12 mouse cellular contexts compared by ENCODE assay signal in genomic region chr4:139246130-139246877, GRCm38 (mm10). TPM values are rescaled to one million over a fixed set of nuclear protein-coding genes. Genes with fewer than 3 reads are reported as not detected.
DNase-seq lines count a peak whose midpoint lies in the region; ATAC-seq lines count a peak whose summit lies in the region.
"Had no signal": no experiment of that assay in that cellular context is flagged by ENCODE, and none has a peak within 500 bp of the region (broad histone marks: within the 10 kb centered on the region; RNA-seq: fewer than 3 reads in every experiment).

No protein-coding gene starts in this region.

- H3K4me2 ChIP-seq in forebrain, embryonic 15.5 days (replicated peaks): no peak overlapping the region
- no peak overlapping the region for H3K4me2 ChIP-seq in limb, embryonic 15.5 days
- H3K4me2 ChIP-seq: lung, embryonic 14.5 days had no signal

- H3K36me3 ChIP-seq in forebrain, embryonic 15.5 days: no peaks in the 10 kb centered on the region
- 0 out of 2 replicates have a peak, but pooled peaks cover 11% of the 10 kb centered on the region for H3K36me3 ChIP-seq in limb, embryonic 15.5 days

- 0 out of 2 replicates have a peak, but pooled peaks have one; percentile 1 for ATAC-seq in frontal cortex, adult (ENCODE audit: low TSS enrichment)
- peak; percentile 87 for ATAC-seq in forebrain, embryonic 15.5 days (replicated peaks)
- ATAC-seq in limb, embryonic 15.5 days (ENCODE audit: insufficient number of reproducible peaks, low FRiP score, low TSS enrichment, low read depth): no peak
- no peak for ATAC-seq in erythroid progenitor cell, adult 5-6 weeks (replicated peaks; ENCODE audit: low FRiP score, poor library complexity, severe bottlenecking)

- no peak for DNase-seq in frontal cortex, adult 2 months (ENCODE audit: extremely low spot score in 1 of 2, low spot score in 1 of 2)
- peak; percentile 91 for DNase-seq in Muller cell, postnatal 12 days (ENCODE audit: inconsistent ontology term)
- DNase-seq in cerebellum, adult 11 months: no peak
- no peak for DNase-seq in kidney, adult 18-20 months
- DNase-seq: heart, postnatal 4 days; lung, embryonic 14.5 days had no signal

- H3K4me1 ChIP-seq in forebrain, embryonic 15.5 days: peaks cover 32% of the 10 kb centered on the region
- H3K4me1 ChIP-seq in limb, embryonic 15.5 days: peaks cover 89% of the 10 kb centered on the region

- peak overlapping the region; percentile 79 for H3K27ac ChIP-seq in forebrain, embryonic 15.5 days (replicated peaks)
- H3K27ac ChIP-seq in limb, embryonic 15.5 days: peak overlapping the region; percentile 24
- H3K27ac ChIP-seq: stomach, postnatal 0 days had no signal

- H3K27me3 ChIP-seq in forebrain, embryonic 15.5 days: no peaks in the 10 kb centered on the region
- no peaks in the 10 kb centered on the region for H3K27me3 ChIP-seq in limb, embryonic 15.5 days

- no peak overlapping the region for H3K4me3 ChIP-seq in forebrain, embryonic 15.5 days
- no peak overlapping the region for H3K4me3 ChIP-seq in limb, embryonic 15.5 days
- H3K4me3 ChIP-seq: erythroblast, embryonic 14.5 days had no signal

- 10% methylated on average over 7 of the region's 7 CpGs for WGBS in forebrain, embryonic 15.5 days
- 26% methylated on average over 7 of the region's 7 CpGs for WGBS in limb, embryonic 15.5 days

- no peak overlapping the region for H3K9ac ChIP-seq in forebrain, embryonic 15.5 days (replicated peaks)
- no peak overlapping the region for H3K9ac ChIP-seq in limb, embryonic 15.5 days
- H3K9ac ChIP-seq: lung, embryonic 14.5 days had no signal

- H3K9me3 ChIP-seq in forebrain, embryonic 15.5 days: no peaks in the 10 kb centered on the region
- H3K9me3 ChIP-seq in limb, embryonic 15.5 days: no peaks in the 10 kb centered on the region

RNA-seq across cellular contexts. Expression of gene Capzb, which starts 53.6 kb away (rescaled TPM):
- 222 and 227 TPM in 2 replicates for polyA plus RNA-seq in frontal cortex, adult 2 months (2012; rRNA removed)
- 312 and 323 TPM in 2 replicates for polyA plus RNA-seq in forebrain, embryonic 15.5 days (2015; fragmentation: Nextera tagmentation; extraction: Ambion mirVana)
- 399 and 425 TPM in 2 replicates for polyA plus RNA-seq in limb, embryonic 15.5 days (2015; fragmentation: Nextera tagmentation; extraction: Ambion mirVana)
- 94.3 and 141 TPM in 2 replicates for total RNA-seq in erythroid progenitor cell, adult 5-6 weeks (2015; ENCODE audit: low replicate concordance)
- total RNA-seq in erythroid progenitor cell, adult 5-6 weeks (2017; ENCODE audit: low replicate concordance): 29.4 and 35.6 TPM in 2 replicates

Comparison
In these comparisons a context has a peak if more than half of its experiments do, and no peak if none do; other contexts are left out.
1. ATAC-seq: peak in frontal cortex, adult (single experiment) and forebrain, embryonic 15.5 days (single experiment); none in limb, embryonic 15.5 days (single experiment) and erythroid progenitor cell, adult 5-6 weeks (single experiment).